Mouse (Mus musculus) midbrain, embryonic 16.5 days (tissue): ENCODE data around the gene Wdr18. TPM values are rescaled to one million over a fixed set of nuclear protein-coding genes. Genes with fewer than 3 reads are reported as not detected.

ENCODE experiments used
- ATAC-seq: fragments of 200-750 bp; cut with Nextera tagmentation; 2 replicates; pipeline ENCODE4 v1.8.0; 2017; ENCODE audit warnings: moderate TSS enrichment
- H3K27ac ChIP-seq: fragments of 300-500 bp; sonication (generic); 2 replicates; pipeline ENCODE4 v1.5.1; 2014; ENCODE audit warnings: mild to moderate bottlenecking, low read length, mixed read lengths
- H3K27me3 ChIP-seq: fragments of 300-500 bp; sonication (generic); 2 replicates; pipeline ENCODE4 v1.6.1; 2014; ENCODE audit warnings: low read depth, low read length, mixed read lengths; ENCODE audit not compliant: control insufficient read depth, insufficient read depth
- H3K36me3 ChIP-seq: fragments of 300-500 bp; sonication (generic); 2 replicates; pipeline ENCODE4 v1.6.1; 2014; ENCODE audit warnings: mild to moderate bottlenecking, low read length, moderate library complexity, mixed read lengths; ENCODE audit not compliant: control insufficient read depth, insufficient read depth
- H3K4me1 ChIP-seq: fragments of 300-500 bp; sonication (generic); 2 replicates; pipeline ENCODE4 v1.6.1; 2014; ENCODE audit warnings: mild to moderate bottlenecking, low read length, mixed read lengths; ENCODE audit not compliant: control insufficient read depth, insufficient read depth
- H3K4me2 ChIP-seq: fragments of 300-500 bp; sonication (generic); 2 replicates; pipeline ENCODE4 v1.6.1; 2014; ENCODE audit warnings: mild to moderate bottlenecking, low read length, mixed read lengths
- H3K4me3 ChIP-seq: fragments of 300-500 bp; sonication (generic); 2 replicates; pipeline ENCODE4 v1.5.1; 2014; ENCODE audit warnings: low read depth, mild to moderate bottlenecking, low read length, moderate library complexity, mixed read lengths
- H3K9ac ChIP-seq: fragments of 300-500 bp; sonication (generic); 2 replicates; pipeline ENCODE4 v1.6.1; 2014; ENCODE audit warnings: low read depth, low read length, mixed read lengths
- H3K9me3 ChIP-seq: fragments of 300-500 bp; sonication (generic); replicated peaks from 2 replicates; pipeline ENCODE4 v1.6.1; 2014; ENCODE audit warnings: mild to moderate bottlenecking, low read length, mixed read lengths; ENCODE audit not compliant: control insufficient read depth, poor library complexity, severe bottlenecking
- WGBS: fragments of 180-500 bp; shearing (Covaris S2); extraction: QIAGEN DNeasy Blood & Tissue Kit; methylation state at CpG from one replicate; pipeline ENCODE4 v1.1.7; 2014; 5-methylcytosine and 5-hydroxymethylcytosine counted together
- polyA plus RNA-seq: library from polyadenylated mRNA; unstranded; fragments of >200 nt; fragmentation: Nextera tagmentation; extraction: Ambion mirVana; gene quantifications from 2 replicates; pipeline ENCODE4 v1.2.1, GENCODE M21; 2015

Gene Wdr18
- polyA plus RNA-seq, 1 experiment from 2014 or later = 89.4 TPM

GRCm38 (mm10) chr10:79984871-79985270 is 24.9 kb downstream of the Wdr18 start:
- H3K27ac ChIP-seq = peak overlapping the region; percentile 95
- peak overlapping the region; percentile 90 for H3K4me2 ChIP-seq
- WGBS = under 1% methylated on average over 22 of the region's 22 CpGs
- no peaks in the 10 kb centered on the region for H3K36me3 ChIP-seq
- peak; percentile 94 for ATAC-seq
- peak overlapping the region; percentile 88 for H3K9ac ChIP-seq
- peak overlapping the region; percentile 76 for H3K4me3 ChIP-seq
- peaks cover 21% of the 10 kb centered on the region for H3K27me3 ChIP-seq
- peaks cover 41% of the 10 kb centered on the region for H3K4me1 ChIP-seq
- H3K9me3 ChIP-seq = no peaks in the 10 kb centered on the region

DNA sequence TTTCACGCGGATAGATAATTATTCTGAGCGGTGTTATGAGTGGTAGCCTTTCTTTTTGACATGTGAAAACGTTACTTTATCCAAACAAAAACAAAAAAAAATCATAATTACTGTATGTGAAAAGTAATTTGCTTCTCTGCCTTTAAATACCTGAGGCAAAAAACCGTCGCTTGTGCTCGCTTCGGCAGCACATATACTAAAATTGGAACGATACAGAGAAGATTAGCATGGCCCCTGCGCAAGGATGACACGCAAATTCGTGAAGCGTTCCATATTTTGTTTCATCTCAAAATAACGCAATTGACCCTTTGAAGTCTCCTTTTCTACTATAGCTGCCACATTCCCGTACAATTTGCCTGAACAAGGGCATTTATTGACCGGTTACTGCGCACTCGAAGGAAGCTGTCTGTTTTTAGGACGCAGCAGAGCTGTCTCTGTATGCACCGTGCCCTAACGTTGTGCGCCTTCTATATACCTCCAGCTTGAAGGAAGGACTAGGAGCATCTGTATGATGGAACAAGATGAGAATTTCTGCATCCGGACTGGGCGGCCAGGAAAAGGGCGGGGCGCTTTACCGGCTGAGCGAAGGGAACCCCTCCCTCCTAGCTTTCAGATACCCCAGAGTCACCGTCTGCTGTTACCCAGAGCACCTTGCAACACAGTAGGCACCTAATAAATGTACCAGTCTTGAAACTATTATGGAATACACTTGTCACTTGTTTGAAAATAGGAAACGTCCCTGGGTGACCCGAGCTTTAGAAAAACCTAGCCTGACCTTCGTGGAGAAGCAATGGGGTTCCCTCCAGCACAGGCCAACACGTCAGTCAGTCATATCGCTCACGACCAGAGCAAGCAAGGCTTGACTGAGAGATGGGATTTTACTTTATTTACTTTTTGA is 25.6 kb downstream of the Wdr18 start:
- Histone ChIP-seq H3K4me2 (peak overlapping the region; percentile 90), H3K4me1 (peaks cover 41% of the 10 kb centered on the region), H3K36me3 (no peaks in the 10 kb centered on the region), H3K27me3 (peaks cover 25% of the 10 kb centered on the region), H3K9me3 (no peaks in the 10 kb centered on the region), H3K4me3 (peak overlapping the region; percentile 76), H3K27ac (peak overlapping the region; percentile 95), H3K9ac (peak overlapping the region; percentile 88)
- peak; percentile 16; the same call in 1 of the 2 replicates for ATAC-seq
- 3% methylated on average over 35 of the region's 35 CpGs for WGBS

DNA sequence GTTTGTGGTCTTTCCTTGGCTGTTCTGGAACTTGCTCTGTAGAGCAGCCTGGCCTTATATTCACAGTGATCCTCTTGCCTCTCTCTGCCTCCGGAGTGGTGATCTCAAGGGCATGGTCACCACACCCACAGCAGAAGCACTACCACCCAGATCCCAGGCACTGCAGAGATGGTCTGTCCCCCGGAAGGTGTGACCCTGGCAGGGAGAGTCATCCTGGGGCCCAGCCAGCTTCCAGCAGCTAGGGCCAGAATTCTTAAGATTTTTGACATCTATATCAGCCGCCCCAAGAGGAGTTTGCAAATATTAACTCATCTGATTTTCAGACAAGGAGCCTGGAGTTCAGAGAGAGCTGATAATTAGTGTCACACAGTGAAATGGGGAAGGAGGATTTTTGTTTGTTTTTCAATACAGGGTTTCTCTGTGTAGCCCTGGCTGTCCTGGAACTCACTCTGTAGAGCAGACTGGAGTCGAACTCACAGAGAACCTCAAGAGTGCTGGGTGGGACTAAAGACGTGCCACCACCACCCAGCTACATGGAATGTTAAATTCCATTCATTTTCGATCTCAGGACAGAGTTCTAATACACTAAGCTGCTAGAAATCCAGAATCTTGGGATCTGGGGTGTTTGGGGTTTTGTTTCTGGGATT is 26.4 kb downstream of the Wdr18 start:
- Histone ChIP-seq H3K9ac (peak overlapping the region; percentile 88), H3K27me3 (peaks cover 29% of the 10 kb centered on the region), H3K4me3 (peak overlapping the region; percentile 76), H3K4me1 (peaks cover 39% of the 10 kb centered on the region), H3K36me3 (no peaks in the 10 kb centered on the region), H3K27ac (peak overlapping the region; percentile 95), H3K9me3 (no peaks in the 10 kb centered on the region), H3K4me2 (peak overlapping the region; percentile 90)
- WGBS = 41% methylated on average over 6 of the region's 6 CpGs
- no peak for ATAC-seq

GRCm38 (mm10) chr10:79986963-79987362 is 27.0 kb downstream of the Wdr18 start:
- no peak overlapping the region for H3K9ac ChIP-seq
- H3K4me2 ChIP-seq = peak overlapping the region; percentile 24
- 0 out of 2 replicates have a peak, but pooled peaks cover 2% of the 10 kb centered on the region for H3K9me3 ChIP-seq
- no peak for ATAC-seq
- 0 out of 2 replicates have a peak overlapping the region, but pooled peaks have one; percentile 8 for H3K4me3 ChIP-seq
- 4% methylated on average over 11 of the region's 11 CpGs for WGBS
- H3K36me3 ChIP-seq = no peaks in the 10 kb centered on the region
- H3K4me1 ChIP-seq = peaks cover 33% of the 10 kb centered on the region
- H3K27ac ChIP-seq = no peak overlapping the region
- H3K27me3 ChIP-seq = peaks cover 29% of the 10 kb centered on the region

- ATAC-seq = no peak
- Histone ChIP-seq H3K36me3 (no peaks in the 10 kb centered on the region), H3K27ac (no peak overlapping the region), H3K4me3 (peak overlapping the region; percentile 43), H3K4me1 (peaks cover 24% of the 10 kb centered on the region), H3K4me2 (peak overlapping the region; percentile 65), H3K9me3 (0 out of 2 replicates have a peak, but pooled peaks cover 2% of the 10 kb centered on the region), H3K27me3 (peaks cover 29% of the 10 kb centered on the region), H3K9ac (peak overlapping the region; percentile 62)
- 12% methylated on average over 27 of the region's 27 CpGs for WGBS
Measured at GRCm38 (mm10) chr10:79987771-79988505, 28.0 kb downstream of the Wdr18 start.

GRCm38 (mm10) chr10:79988506-79989271 is 28.7 kb downstream of the Wdr18 start, which contains the start of gene Cnn2:
Gene Cnn2, plus strand, starts transcription at chr10:79988584.
- 1% methylated on average over 59 of the region's 59 CpGs for WGBS

GRCm38 (mm10) chr10:79989272-79989786 is 29.4 kb downstream of the Wdr18 start:
- H3K4me1 ChIP-seq = peaks cover 18% of the 10 kb centered on the region
- no peaks in the 10 kb centered on the region for H3K36me3 ChIP-seq
- H3K27ac ChIP-seq = no peak overlapping the region
- H3K4me2 ChIP-seq = peak overlapping the region; percentile 65
- 0 out of 2 replicates have a peak, but pooled peaks cover 2% of the 10 kb centered on the region for H3K9me3 ChIP-seq
- H3K4me3 ChIP-seq = peak overlapping the region; percentile 43; the same call in 1 of the 2 replicates
- WGBS = 28% methylated on average over 8 of the region's 8 CpGs
- no peak overlapping the region for H3K9ac ChIP-seq
- no peak for ATAC-seq
- peaks cover 29% of the 10 kb centered on the region for H3K27me3 ChIP-seq

More at GRCm38 (mm10) chr10:79988506-79989271, 28.7 kb downstream of the Wdr18 start, which contains the start of gene Cnn2:
- Histone ChIP-seq H3K27ac (no peak within 1 kb of the TSS), H3K36me3 (no peaks in the 10 kb centered on the region), H3K4me1 (peaks cover 18% of the 10 kb centered on the region), H3K9me3 (0 out of 2 replicates have a peak, but pooled peaks cover 2% of the 10 kb centered on the region), H3K4me2 (peak within 1 kb of the TSS; percentile 65), H3K27me3 (peaks cover 29% of the 10 kb centered on the region), H3K4me3 (peak within 1 kb of the TSS; percentile 43), H3K9ac (peak within 1 kb of the TSS; percentile 62)
- ATAC-seq = no peak

GRCm38 (mm10) chr10:79989870-79990269 is 29.9 kb downstream of the Wdr18 start:
- ATAC-seq = no peak
- no peak overlapping the region for H3K9ac ChIP-seq
- no peak overlapping the region for H3K4me3 ChIP-seq

More at GRCm38 (mm10) chr10:79989870-79990269, 29.9 kb downstream of the Wdr18 start:
- H3K36me3 ChIP-seq = no peaks in the 10 kb centered on the region
- H3K4me1 ChIP-seq = peaks cover 18% of the 10 kb centered on the region
- H3K4me2 ChIP-seq = no peak overlapping the region
- WGBS = 14% methylated on average over 15 of the region's 15 CpGs
- 0 out of 2 replicates have a peak, but pooled peaks cover 2% of the 10 kb centered on the region for H3K9me3 ChIP-seq
- H3K27me3 ChIP-seq = peaks cover 29% of the 10 kb centered on the region
- no peak overlapping the region for H3K27ac ChIP-seq
